Mouse (Mus musculus) common myeloid progenitor, adult 5-6 weeks (primary cell): ENCODE data around the gene A730061H03Rik. TPM values are rescaled to one million over a fixed set of nuclear protein-coding genes. Genes with fewer than 3 reads are reported as not detected.

ENCODE experiments used
- ATAC-seq: replicated peaks from 2 replicates; pipeline ENCODE4 v1.8.0; 2016; ENCODE audit warnings: low read depth, mild to moderate bottlenecking, moderate TSS enrichment, inconsistent platforms; ENCODE audit not compliant: poor library complexity, severe bottlenecking
- total RNA-seq: library from RNA; stranded (forward); fragments of 200-1000, 187-1606 nt; gene quantifications from 2 replicates; pipeline ENCODE4 v1.2.3, GENCODE M21; 2017

Gene A730061H03Rik
- total RNA-seq, 1 experiment from 2014 or later: not detected

- ATAC-seq: no peak
These were observed 50.0 kb downstream of the A730061H03Rik start, which contains the start of gene Cpne6 for GRCm38 (mm10) chr14:55510125-55510731. TSS of gene Cpne6 (plus strand) at chr14:55510445.

Other genes starting within 250 kb of the A730061H03Rik start
- 77.1 and 95.0 TPM in 2 replicates for gene Dhrs4, start 81.6 kb downstream of the A730061H03Rik start, total RNA-seq
- gene Carmil3, start 69.8 kb downstream of the A730061H03Rik start, total RNA-seq: 0.15 and 2.1 TPM in 2 replicates
- not detected in 2 replicates for gene Cpne6, start 50.0 kb downstream of the A730061H03Rik start, total RNA-seq
- gene Nrl, start 35.4 kb downstream of the A730061H03Rik start, total RNA-seq: not detected in 2 replicates
- gene Pck2, start 20.1 kb downstream of the A730061H03Rik start, total RNA-seq: 47.8 and 51.1 TPM in 2 replicates
- gene Dcaf11, start 400 bp downstream of the A730061H03Rik start, total RNA-seq: 41.6 and 79.5 TPM in 2 replicates
- 1.3 TPM in 1 of 2 replicates, not detected in the other for gene Fitm1, start 15.2 kb upstream of the A730061H03Rik start, total RNA-seq
- 329 and 372 TPM in 2 replicates for gene Psme1, start 17.7 kb upstream of the A730061H03Rik start, total RNA-seq
- 19.1 and 24.3 TPM in 2 replicates for gene Emc9, start 24.9 kb upstream of the A730061H03Rik start, total RNA-seq
- 217 and 241 TPM in 2 replicates for gene Psme2, start 30.7 kb upstream of the A730061H03Rik start, total RNA-seq
- 11.9 and 21.2 TPM in 2 replicates for gene Rnf31, start 31.3 kb upstream of the A730061H03Rik start, total RNA-seq
- 38.5 and 39.8 TPM in 2 replicates for gene Irf9, start 43.2 kb upstream of the A730061H03Rik start, total RNA-seq
- 8.1 and 12.7 TPM in 2 replicates for gene Rec8, start 57.6 kb upstream of the A730061H03Rik start, total RNA-seq
- 23.0 and 64.0 TPM in 2 replicates for gene Ipo4, start 75.6 kb upstream of the A730061H03Rik start, total RNA-seq
- 0.87 and 9.9 TPM in 2 replicates for gene Gm49378, start 77.5 kb upstream of the A730061H03Rik start, total RNA-seq
- gene Tm9sf1, start 83.4 kb upstream of the A730061H03Rik start, total RNA-seq: 42.8 and 66.8 TPM in 2 replicates
- gene Tssk4, start 89.8 kb upstream of the A730061H03Rik start, total RNA-seq: 0.27 and 0.82 TPM in 2 replicates
- 26.2 and 28.2 TPM in 2 replicates for gene Mdp1, start 100.1 kb upstream of the A730061H03Rik start, total RNA-seq
- 39.3 and 46.1 TPM in 2 replicates for gene Gmpr2, start 111.5 kb upstream of the A730061H03Rik start, total RNA-seq
- 345 and 391 TPM in 2 replicates for gene Nedd8, start 111.7 kb upstream of the A730061H03Rik start, total RNA-seq
- gene Tinf2, start 121.4 kb upstream of the A730061H03Rik start, total RNA-seq: 20.9 and 24.1 TPM in 2 replicates
- gene Tgm1, start 153.5 kb upstream of the A730061H03Rik start, total RNA-seq: 1.9 and 2.8 TPM in 2 replicates
- gene Rabggta, start 161.9 kb upstream of the A730061H03Rik start, total RNA-seq: 11.6 and 15.0 TPM in 2 replicates
- gene Dhrs1, start 185.3 kb upstream of the A730061H03Rik start, total RNA-seq: 8.3 and 23.9 TPM in 2 replicates
- gene Nop9, start 185.3 kb upstream of the A730061H03Rik start, total RNA-seq: 21.4 and 22.7 TPM in 2 replicates
- gene Cideb, start 198.1 kb upstream of the A730061H03Rik start, total RNA-seq: 0.14 and 1.1 TPM in 2 replicates
- gene Ltb4r2, start 201.0 kb upstream of the A730061H03Rik start, total RNA-seq: 0.46 and 0.49 TPM in 2 replicates
- gene Ltb4r1, start 205.6 kb upstream of the A730061H03Rik start, total RNA-seq: 1.5 and 6.3 TPM in 2 replicates
- not detected in 2 replicates for gene Adcy4, start 223.7 kb upstream of the A730061H03Rik start, total RNA-seq
- 33.0 and 43.3 TPM in 2 replicates for gene Ripk3, start 228.5 kb upstream of the A730061H03Rik start, total RNA-seq